Mouse (Mus musculus) regulatory T cell (primary cell): ENCODE data around the gene Tbc1d21.

ENCODE experiments used
- in situ Hi-C: fragments of 300-600 bp; cut with MboI, MseI; formaldehyde crosslinking; loops from one replicate; pipeline ENCODE4 v1.15.1; 2025; ENCODE audit warnings: high pct_unique_total_duplicates

Tbc1d21 gene

DNA sequence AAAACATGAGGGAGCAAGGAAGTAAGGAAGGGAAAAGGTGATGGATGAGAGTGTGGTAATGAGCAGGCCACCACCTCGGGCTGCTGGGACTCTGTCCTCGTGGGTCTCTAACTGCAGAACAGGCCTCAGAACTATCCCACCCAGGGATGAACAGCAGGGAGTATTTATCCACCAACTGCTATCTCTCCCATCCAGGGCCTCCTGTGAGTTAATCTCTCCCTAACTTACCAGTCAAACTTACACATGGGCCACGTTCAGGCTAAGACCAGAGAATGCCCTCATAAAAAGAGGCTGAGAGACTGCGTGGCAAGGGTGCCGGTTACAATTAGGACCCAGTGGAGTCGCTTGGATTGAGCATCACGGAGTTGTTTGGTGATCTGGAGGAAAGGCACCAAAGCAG is 24.3 kb downstream of the Tbc1d21 start:
- in situ Hi-C loops = no loop called here

DNA sequence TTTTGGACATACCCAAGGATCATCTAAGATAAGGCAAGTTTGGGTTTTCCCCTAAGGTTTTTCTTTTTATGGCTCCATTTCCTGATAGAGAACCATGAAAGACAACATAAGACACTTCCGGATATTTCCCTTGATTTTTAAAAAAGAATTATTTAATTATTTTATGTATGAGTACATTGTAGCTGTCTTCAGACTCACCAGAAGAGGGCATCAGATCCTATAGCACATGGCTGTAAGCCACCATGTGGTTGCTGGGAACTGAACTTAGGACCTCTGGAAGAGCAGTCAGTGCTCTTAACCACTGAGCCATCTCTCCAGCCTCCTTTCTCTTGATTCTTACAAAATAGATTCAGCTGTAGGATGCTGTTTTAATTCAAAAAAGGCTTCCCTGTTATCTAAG is 28.5 kb downstream of the Tbc1d21 start:
- in situ Hi-C loops = no loop called here

DNA sequence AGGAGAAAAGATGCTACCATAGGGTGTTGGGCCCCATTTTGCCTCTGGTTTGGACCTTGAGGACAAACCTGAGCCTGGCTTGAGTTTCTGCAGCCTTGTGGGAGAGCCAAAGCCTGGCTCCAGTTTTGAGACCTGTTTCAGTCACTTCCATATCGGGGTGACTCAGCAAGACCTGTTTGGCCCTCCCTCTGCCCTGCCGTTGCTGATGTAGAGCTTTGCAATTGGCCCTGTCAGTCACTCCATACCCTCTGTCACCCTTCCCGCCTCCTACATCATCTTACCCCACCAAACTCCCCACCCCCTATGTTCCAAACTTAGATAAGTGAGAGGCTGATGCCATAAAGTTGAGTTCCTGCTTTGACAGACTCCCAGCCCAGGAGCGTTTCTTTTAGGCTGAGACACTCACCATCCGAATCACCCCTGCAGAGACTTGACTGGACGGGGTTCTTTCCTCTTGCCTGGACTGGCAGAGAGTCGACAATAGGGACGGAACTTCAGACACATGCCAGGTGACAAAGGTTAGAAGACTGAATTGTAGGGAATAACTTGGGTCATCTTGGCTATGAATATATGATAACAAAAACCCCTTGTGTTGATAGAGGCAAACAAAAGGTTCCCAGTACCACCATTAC is 33.5 kb downstream of the Tbc1d21 start:
- in situ Hi-C loops = no loop called here

DNA sequence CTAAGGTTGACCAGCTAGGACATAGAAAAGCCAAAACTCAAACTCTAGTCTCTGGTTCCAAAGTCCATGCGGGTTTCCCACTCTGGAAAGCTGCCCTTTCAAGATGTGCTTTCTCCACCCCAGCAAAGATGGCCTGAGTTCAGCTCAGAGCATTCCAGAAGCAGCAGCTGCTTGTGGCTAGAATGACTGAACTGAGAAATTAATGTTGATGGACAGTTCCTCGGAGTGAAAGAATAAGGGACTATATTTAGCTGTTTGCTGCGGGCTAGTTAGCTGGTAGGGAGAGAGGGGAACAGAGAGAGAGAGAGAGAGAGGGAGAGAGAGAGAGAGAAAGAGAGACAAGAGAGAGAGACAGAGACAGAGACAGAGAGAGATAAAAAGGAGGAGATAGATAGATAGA is 39.0 kb downstream of the Tbc1d21 start:
- in situ Hi-C loops = no loop called here

DNA sequence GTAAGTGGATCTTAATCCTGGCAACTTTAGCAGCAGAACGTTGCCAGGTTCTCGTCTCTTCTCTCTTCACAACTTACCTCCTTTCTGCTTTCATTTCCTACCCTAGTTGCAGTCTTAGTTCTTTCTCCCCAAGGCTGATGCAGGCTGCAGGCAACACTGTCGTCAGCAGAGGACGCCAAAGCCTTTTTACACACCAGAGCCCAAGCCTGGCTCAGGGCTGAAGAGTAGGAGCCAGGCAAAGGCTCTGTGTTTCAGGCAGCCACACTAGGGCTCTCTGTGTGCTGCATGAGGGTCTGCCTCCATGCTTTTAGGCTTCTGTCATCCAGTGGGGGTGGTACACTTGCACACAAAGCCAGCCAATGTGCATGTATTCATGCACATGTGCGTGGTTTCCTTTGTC is 40.0 kb downstream of the Tbc1d21 start:
- in situ Hi-C loops = no loop called here

DNA sequence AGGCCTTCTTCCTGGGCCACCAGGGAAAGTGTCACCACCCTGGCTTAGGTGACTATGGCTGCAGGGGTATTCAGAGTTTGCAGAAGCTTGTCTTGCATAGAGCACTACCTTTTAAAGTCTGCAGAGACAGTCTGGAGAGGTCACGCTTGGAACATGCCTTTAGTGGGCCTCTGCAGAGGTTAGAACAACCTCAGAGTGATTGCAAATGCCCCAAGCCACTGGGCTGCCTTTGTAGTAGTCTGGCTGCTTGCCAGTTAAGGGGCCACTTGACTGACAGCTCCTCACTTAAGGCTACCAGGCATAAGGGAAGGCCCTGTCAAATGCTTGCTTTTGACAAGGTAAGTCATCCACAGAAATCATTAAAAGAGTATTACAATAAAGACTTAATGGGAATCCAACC is 42.9 kb downstream of the Tbc1d21 start:
- in situ Hi-C loops = loop anchor here (5.0 to 10.0 kb wide), 2 partner anchors 45 to 357 kb away; partner anchors contain the start of gene Tbc1d21

DNA sequence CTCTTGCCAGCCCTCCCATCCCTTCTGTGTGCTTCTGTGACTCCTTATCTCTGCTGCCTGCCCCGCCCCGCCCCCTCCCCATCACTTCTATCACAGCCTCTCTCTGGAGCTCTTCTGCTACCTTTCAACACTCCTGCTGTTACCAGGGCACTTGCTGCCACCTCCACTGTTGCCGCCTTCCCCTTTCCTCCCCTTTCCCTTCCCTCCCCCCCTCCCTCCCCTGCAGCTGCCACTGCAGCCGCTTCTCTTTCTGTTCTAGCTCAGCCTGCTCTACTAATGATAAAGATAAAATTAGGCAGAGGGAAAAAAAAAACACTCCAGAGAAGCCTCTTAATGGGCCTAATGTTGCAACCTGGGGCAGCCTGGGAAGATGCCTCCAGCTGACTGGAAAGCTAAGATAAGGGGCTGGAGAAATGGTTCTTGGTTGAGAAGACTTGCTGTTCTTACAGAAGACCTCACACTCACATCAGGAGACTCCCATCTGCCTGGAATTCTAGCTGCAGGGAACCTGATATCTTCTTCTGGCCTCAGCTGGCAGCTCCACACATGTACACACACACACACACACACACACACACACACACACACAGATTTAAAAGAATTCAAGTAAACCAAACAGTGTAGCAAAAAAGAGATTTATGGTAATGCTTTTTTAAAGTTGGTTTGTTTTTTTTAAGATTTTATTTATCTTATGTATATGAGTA is 43.6 kb downstream of the Tbc1d21 start:
- in situ Hi-C loops = loop anchor here (5.0 to 10.0 kb wide), 2 partner anchors 46 to 358 kb away; partner anchors contain the start of gene Tbc1d21

DNA sequence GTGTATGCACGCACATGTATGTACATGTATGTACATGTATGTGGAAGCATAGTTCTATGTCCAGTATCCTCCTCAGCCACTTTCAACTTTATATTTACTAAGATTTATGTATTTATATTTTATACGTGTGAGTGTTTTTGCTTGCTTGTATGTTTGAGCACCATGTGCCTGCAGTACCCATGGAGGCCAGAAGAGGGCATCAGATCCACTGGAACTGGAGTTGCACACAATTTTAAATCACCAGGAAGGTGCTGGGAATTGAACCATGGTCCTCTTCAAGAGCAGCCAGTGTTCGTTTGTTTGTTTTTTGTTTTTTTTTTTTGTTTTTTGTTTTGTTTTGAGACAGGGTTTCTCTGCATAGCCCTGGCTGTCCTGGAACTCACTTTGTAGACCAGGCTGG is 48.6 kb downstream of the Tbc1d21 start:
- in situ Hi-C loops = loop anchor here (10.0 kb wide), 1 partner anchor 363 kb away; no protein-coding TSS in a partner anchor

DNA sequence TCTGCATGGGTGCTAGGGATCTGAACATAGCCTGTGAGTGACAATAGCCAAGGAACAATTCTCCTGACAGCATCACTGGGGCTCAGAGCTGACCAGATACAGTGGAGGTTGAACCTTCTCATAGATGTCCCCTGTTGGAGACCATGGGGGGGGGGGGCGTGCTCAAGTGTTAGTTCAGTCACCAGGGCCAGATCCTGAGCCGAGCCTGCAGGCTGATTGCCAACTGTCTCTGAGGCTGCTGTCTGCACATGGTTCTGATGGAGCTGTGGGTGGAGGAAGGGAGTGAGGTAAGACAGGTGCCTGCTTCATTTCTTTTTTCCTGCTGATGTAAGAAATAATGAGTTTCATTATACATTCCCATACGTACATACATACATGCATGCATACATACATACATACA is 51.9 kb downstream of the Tbc1d21 start:
- in situ Hi-C loops = no loop called here

DNA sequence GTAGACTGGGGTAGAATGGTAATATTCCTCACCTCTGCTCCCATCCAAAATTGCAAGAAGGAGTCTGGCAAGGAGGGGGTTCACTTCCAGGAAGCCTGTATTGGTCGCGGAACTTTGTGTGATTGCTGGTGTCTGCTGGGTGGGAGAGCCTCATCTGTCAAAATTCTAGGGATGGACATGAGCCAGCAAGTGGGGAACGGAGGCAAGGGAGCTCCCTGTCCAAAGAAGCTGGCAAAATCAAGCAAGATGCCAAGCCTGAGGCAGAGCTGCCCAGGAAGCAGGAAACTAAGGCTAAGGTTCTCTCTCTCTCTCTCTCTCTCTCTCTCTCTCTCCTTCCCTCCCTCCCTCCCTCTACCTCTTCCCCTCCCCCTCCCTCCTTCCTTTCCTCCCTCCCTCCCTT is 52.9 kb downstream of the Tbc1d21 start:
- in situ Hi-C loops = no loop called here

DNA sequence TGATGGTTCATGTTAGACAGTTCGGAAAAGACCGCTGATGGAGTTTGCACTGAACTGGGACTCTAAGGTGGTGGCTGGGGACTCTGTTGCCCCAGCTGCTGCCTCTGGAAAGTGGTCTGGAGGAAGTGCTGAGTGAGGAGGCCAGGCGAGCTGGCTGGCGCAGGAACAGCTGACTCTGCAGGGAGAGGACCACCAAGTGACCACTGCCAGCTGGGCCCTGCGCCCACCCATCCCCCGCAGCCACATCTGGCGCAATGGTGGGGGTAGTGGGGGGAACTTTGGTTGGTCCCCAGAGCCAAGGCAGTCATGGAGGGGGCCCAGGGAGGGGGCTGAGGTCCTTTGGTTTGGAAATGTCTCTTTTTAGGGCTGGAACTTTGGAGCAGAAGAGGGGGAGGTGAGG is 53.5 kb downstream of the Tbc1d21 start:
- in situ Hi-C loops = no loop called here

DNA sequence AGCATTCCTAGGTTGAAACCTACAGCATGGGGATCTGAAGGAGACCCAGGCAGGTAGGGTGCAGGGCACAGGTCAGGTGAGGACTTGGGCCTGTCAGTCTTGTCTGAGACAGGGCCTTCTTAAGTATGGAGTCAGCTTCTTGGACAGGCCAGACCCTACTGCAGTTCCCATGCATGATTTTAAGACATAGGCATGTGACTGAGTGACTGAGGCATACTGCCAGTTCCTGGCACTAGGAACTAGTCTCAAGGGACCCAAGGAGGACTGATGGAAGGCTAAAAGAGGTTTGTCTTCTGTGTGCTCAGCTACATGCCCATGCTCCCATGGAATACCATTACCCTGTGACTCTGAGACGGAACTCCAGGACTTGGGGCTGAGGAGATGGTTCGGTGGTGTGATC is 54.4 kb downstream of the Tbc1d21 start:
- in situ Hi-C loops = no loop called here

DNA sequence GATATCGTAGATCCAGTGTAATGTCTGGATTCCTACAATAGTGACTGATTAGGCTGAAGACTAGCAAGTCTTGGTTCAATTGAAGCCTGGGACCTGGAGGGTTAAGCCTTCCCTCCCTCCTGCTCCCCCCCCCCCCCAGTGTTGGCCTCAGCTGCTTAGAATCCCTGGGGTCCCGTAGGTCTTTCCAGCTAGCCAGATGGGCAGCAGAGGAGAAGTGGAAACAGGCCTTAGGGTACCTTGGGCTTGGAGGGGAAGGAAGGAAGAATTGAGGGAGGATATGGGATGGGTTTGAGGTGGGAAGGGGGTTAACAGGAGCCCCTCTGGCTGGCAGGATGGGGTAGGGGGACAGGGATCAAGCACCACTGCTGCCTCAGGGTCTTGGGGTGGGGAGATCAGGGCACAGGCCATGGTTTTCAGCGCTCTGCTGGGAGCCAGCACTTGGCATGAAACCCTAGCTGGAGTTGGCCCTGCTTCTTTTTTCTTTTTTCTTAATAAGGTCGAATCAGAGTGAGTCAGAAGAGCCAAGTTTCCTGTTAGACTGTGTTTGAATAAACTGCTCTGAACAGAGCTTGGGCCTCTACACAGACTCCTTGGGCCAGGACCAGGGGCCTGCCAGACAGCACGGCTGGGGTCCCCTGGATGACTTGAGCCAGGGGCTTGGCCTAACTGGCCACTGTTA is 55.4 kb downstream of the Tbc1d21 start:
- in situ Hi-C loops = loop anchor here (5.0 kb wide), 1 partner anchor 253 kb away; the partner anchor contains the start of gene Stra6

DNA sequence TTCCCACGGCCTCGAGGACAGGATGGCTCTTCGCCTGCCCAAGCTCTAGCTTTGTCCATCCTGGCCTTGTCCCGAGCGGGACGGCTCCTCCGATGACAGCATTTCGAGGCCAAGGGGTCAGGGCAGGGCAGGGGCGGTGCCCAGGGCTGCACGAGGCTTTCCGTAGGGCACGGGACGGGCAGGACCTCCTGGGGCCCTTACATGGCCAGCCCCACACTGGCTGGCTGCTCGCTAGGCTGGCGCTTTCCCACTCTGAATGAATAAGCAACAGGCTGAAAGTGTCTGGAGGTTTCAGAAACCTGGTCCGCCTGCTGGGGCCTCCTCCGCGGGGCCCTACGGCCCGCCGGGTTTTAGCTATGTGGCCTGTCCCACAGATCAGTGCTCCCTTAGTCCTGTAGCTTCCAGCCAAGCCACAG is 57.3 kb downstream of the Tbc1d21 start, which contains the start of gene Loxl1:
Gene Loxl1, minus strand, starts transcription at position 243 of the 416 bp plus-strand sequence.
- in situ Hi-C loops = loop anchor here (5.0 kb wide), 1 partner anchor 251 kb away; the partner anchor contains the start of gene Stra6

DNA sequence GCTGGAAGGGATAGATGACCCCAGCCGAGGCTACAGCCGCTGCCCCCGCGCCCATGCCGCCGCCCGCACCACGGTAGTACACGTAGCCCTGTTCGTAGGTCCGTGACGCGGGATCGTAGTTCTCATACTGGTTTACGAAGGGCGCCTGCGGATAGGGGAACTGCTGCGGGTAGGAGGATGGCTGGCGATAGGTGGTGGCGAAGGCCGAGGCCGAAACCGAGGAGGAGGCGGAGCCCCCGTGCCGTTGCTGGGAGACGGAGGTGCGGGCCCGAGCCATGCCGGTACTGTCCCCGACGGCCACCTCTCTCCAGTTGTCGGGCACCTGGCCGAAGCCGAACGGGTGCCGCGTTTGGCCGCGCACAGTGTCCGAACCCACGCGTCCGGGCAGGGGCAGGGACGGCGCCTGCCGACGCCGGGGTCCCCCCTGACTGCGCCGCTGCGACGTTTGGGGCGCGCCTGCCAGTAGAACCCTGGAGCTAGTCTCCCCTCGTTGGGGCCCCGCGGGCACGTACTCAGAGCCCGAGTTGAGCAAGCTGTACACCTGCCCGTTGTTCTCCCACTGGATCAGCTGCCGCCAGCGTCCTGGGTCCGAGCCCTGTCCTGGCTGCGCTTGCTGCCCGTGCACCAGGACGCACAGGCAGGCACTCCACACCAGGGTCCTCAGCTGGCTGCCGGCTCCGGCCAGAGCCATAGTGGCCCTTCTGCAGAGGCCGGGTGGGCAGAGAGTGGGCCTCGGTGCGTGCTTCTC is 57.9 kb downstream of the Tbc1d21 start:
- in situ Hi-C loops = loop anchor here (5.0 kb wide), 1 partner anchor 250 kb away; the partner anchor contains the start of gene Stra6

DNA sequence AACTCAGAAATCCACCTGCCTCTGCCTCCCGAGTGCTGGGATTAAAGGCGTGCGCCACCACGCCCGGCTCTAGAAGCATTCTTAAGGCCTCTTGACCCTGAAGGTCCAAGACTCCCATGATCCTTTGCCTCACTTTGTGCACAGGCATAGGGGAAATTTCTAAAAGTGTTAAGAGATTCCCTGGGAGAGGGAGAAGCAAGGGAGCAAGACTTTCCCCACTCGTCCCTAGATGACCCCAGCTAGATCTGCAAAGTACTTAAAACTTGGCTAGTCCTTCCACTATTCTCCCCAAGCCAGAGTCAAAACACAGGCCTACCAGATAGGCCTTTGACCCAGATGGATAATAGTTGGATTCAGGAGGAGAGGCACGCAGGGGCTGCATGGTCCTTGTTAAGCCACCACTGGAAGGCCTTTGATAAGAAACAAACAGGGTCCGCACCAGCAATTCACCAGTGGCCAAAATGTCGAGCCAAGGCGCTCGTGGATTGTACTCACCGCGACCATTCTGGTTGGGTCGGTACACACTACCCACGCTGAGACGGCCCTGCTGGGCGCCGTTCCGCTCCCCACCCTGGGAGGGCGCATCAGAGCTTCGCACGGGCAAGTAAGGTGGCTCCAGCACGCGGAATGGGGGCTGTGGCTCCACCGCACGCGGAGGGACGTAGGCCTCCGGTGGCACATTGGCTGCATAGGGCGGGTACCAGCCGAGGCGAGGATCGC is 58.9 kb downstream of the Tbc1d21 start:
- in situ Hi-C loops = loop anchor here (5.0 kb wide), 1 partner anchor 249 kb away; the partner anchor contains the start of gene Stra6

DNA sequence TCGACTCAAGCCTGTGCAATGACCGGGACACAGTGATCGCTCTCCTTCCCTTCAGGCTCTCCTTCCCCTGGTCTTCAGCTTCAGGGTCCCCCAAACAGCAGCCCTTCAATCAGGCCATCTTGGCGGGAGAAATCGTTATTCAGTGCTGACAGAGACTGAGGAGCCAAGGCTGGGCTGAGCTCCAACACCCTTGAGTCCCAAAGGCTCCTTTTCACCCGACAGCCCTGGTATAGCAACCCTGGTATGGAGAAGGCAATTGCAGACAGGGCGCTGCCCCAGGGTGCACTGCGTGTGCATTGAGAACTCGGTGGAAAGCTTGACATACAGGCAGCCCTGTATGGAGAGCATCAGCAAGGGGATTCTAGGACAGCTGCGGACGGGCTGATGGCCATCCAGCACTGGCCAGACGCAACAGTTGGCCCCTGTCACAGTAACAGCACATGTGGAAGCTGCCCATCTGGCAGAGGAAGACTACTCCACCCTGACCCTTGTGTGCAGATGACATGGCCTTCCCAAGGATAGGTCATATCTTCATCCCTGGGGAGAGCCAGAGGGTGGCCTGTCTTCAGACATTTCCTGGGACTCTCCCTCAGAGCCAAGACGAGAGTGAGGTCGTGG is 60.1 kb downstream of the Tbc1d21 start:
- in situ Hi-C loops = loop anchor here (5.0 kb wide), 1 partner anchor 248 kb away; the partner anchor contains the start of gene Stra6
